Mouse (Mus musculus) CH12.LX (cell line): ENCODE results near the gene Ccnt1. TPM values are rescaled to one million over a fixed set of nuclear protein-coding genes. Genes with fewer than 3 reads are reported as not detected.
A peak's percentile ranks its signal among the peaks of the same experiment; 100 is the strongest.

Source experiments
- DNase-seq: peaks from one replicate; pipeline ENCODE4 v3.0.0-alpha.2; 2013; ENCODE audit errors: extremely low read depth
- H3K27ac ChIP-seq: 2 replicates; pipeline ENCODE4 v1.5.1; 2012; ENCODE audit warnings: low read depth, mild to moderate bottlenecking, control low read depth, moderate library complexity; ENCODE audit not compliant: insufficient read depth
- H3K27me3 ChIP-seq: replicated peaks from 2 replicates; pipeline ENCODE3; 2012; ENCODE audit warnings: inconsistent platforms
- H3K36me3 ChIP-seq, 2 experiments: replicated peaks in 1 of 2; 2 replicates each; pipeline versions ENCODE3 to v1.6.1; 2012; ENCODE audit warnings: inconsistent platforms in 1 of 2, low read length in 1 of 2, mild to moderate bottlenecking in 1 of 2, mixed read lengths in 1 of 2, moderate library complexity in 1 of 2; ENCODE audit not compliant: control insufficient read depth in 1 of 2, insufficient read depth in 1 of 2
- H3K4me1 ChIP-seq, 2 experiments: 2 replicates each; pipeline ENCODE4 v1.6.1; 2012; ENCODE audit warnings: inconsistent platforms in 1 of 2, moderate library complexity in 1 of 2; ENCODE audit not compliant: insufficient read depth in 2 of 2, control insufficient read depth in 1 of 2
- H3K4me2 ChIP-seq: 2 replicates; pipeline ENCODE4 v1.6.1; 2012; ENCODE audit warnings: low read depth, mild to moderate bottlenecking, control low read depth; ENCODE audit not compliant: poor library complexity, insufficient read depth, severe bottlenecking
- H3K4me3 ChIP-seq, 3 experiments: fragments of 150-350 bp in 1 of 3; sonication (generic) in 1 of 3; replicated peaks in 1 of 3; 2 replicates each; pipeline versions ENCODE3 to v1.5.1; 2011 to 2012; ENCODE audit warnings: low read depth in 2 of 3, low read length in 2 of 3, mild to moderate bottlenecking in 2 of 3, moderate library complexity in 2 of 3, control low read depth in 1 of 3, improper control_type of control experiment in 1 of 3, inconsistent platforms in 1 of 3, mixed read lengths in 1 of 3; ENCODE audit not compliant: poor library complexity in 1 of 3
- H3K79me2 ChIP-seq: replicated peaks from 2 replicates; pipeline ENCODE4 v1.6.1; 2012; ENCODE audit warnings: mild to moderate bottlenecking, moderate library complexity; ENCODE audit not compliant: control insufficient read depth, poor library complexity, insufficient read depth, severe bottlenecking; ENCODE audit errors: extremely low read depth
- H3K9ac ChIP-seq: 2 replicates; pipeline ENCODE4 v1.6.1; 2012; ENCODE audit warnings: low read depth, mild to moderate bottlenecking, control low read depth, moderate library complexity; ENCODE audit not compliant: insufficient read depth
- H3K9me3 ChIP-seq: replicated peaks from 2 replicates; pipeline ENCODE3; 2012; ENCODE audit warnings: low read length, inconsistent platforms, mixed read lengths
- BHLHE40 ChIP-seq: IDR thresholded peaks from 2 replicates; pipeline ENCODE4 v1.6.1; 2011; ENCODE audit warnings: mild to moderate bottlenecking, low read depth, low read length, improper control_type of control experiment
- CHD1 ChIP-seq: IDR thresholded peaks from 2 replicates; pipeline ENCODE4 v1.6.1; 2012; ENCODE audit warnings: low read depth, low read length, improper control_type of control experiment, inconsistent platforms
- E2F4 ChIP-seq: IDR thresholded peaks from 2 replicates; pipeline ENCODE4 v1.6.1; 2011; ENCODE audit warnings: low read depth, low read length, improper control_type of control experiment; ENCODE audit not compliant: insufficient replicate concordance
- ELF1 ChIP-seq: IDR thresholded peaks from 2 replicates; pipeline ENCODE4 v1.6.1; 2014; ENCODE audit warnings: low read depth, mild to moderate bottlenecking, inconsistent platforms, low read length, improper control_type of control experiment
- EP300 ChIP-seq: IDR thresholded peaks from 2 replicates; pipeline ENCODE4 v1.6.1; 2011; ENCODE audit warnings: low read length, improper control_type of control experiment
- ETS1 ChIP-seq: conservative IDR thresholded peaks from 2 replicates; pipeline ENCODE4 v1.6.1; 2012; ENCODE audit warnings: low read depth, mild to moderate bottlenecking, inconsistent platforms, low read length, improper control_type of control experiment, moderate library complexity
- IRF4 ChIP-seq: IDR thresholded peaks from 2 replicates; pipeline ENCODE4 v1.6.1; 2014; ENCODE audit warnings: low read depth, mild to moderate bottlenecking, inconsistent platforms, low read length, improper control_type of control experiment
- JUN ChIP-seq: IDR thresholded peaks from 2 replicates; pipeline ENCODE4 v1.6.1; 2011; ENCODE audit warnings: low read depth, mild to moderate bottlenecking, low read length, improper control_type of control experiment, moderate library complexity; ENCODE audit not compliant: insufficient read depth
- JUND ChIP-seq: conservative IDR thresholded peaks from 2 replicates; pipeline ENCODE4 v1.6.1; 2011; ENCODE audit warnings: low read depth, low read length, improper control_type of control experiment
- MAFK ChIP-seq: IDR thresholded peaks from 2 replicates; pipeline ENCODE4 v1.6.1; 2011; ENCODE audit warnings: low read length, improper control_type of control experiment; ENCODE audit not compliant: insufficient replicate concordance
- MAX ChIP-seq: IDR thresholded peaks from 2 replicates; pipeline ENCODE4 v1.6.1; 2011; ENCODE audit warnings: low read length, improper control_type of control experiment
- MAZ ChIP-seq: IDR thresholded peaks from 2 replicates; pipeline ENCODE4 v1.6.1; 2012; ENCODE audit warnings: low read depth, mild to moderate bottlenecking, inconsistent platforms, low read length, improper control_type of control experiment, moderate library complexity
- MEF2A ChIP-seq: IDR thresholded peaks from 2 replicates; pipeline ENCODE4 v1.6.1; 2014; ENCODE audit warnings: low read depth, mild to moderate bottlenecking, inconsistent platforms, low read length, improper control_type of control experiment, borderline replicate concordance
- MXI1 ChIP-seq: IDR thresholded peaks from 2 replicates; pipeline ENCODE4 v1.6.1; 2011; ENCODE audit warnings: mild to moderate bottlenecking, low read depth, low read length, improper control_type of control experiment
- MYC ChIP-seq: IDR thresholded peaks from 2 replicates; pipeline ENCODE4 v1.6.1; 2011; ENCODE audit warnings: low read depth, mild to moderate bottlenecking, improper control_type of control experiment, low read length
- NELFE ChIP-seq: IDR thresholded peaks from 2 replicates; pipeline ENCODE4 v1.6.1; 2011; ENCODE audit warnings: low read depth, low read length, improper control_type of control experiment
- NRF1 ChIP-seq: IDR thresholded peaks from 2 replicates; pipeline ENCODE4 v1.6.1; 2014; ENCODE audit warnings: low read depth, mild to moderate bottlenecking, inconsistent platforms, low read length, improper control_type of control experiment, moderate library complexity
- PAX5 ChIP-seq: IDR thresholded peaks from 2 replicates; pipeline ENCODE4 v1.6.1; 2012; ENCODE audit warnings: low read length, inconsistent platforms, mixed read lengths
- POLR2A ChIP-seq: IDR thresholded peaks from 2 replicates; pipeline ENCODE4 v1.6.1; 2011; ENCODE audit warnings: low read depth, mild to moderate bottlenecking, improper control_type of control experiment, low read length
- POLR2AphosphoS2 ChIP-seq: IDR thresholded peaks from 2 replicates; pipeline ENCODE4 v1.6.1; 2011; ENCODE audit warnings: low read depth, low read length, improper control_type of control experiment
- RAD21 ChIP-seq: IDR thresholded peaks from 2 replicates; pipeline ENCODE4 v1.6.1; 2011; ENCODE audit warnings: low read depth, mild to moderate bottlenecking, low read length, improper control_type of control experiment, moderate library complexity
- RCOR1 ChIP-seq: conservative IDR thresholded peaks from 2 replicates; pipeline ENCODE4 v1.6.1; 2012; ENCODE audit warnings: low read depth, mild to moderate bottlenecking, inconsistent platforms, low read length, improper control_type of control experiment
- TBP ChIP-seq: conservative IDR thresholded peaks from 2 replicates; pipeline ENCODE4 v1.6.1; 2011; ENCODE audit warnings: low read depth, low read length, improper control_type of control experiment
- TCF12 ChIP-seq: IDR thresholded peaks from 2 replicates; pipeline ENCODE4 v1.6.1; 2014; ENCODE audit warnings: low read depth, mild to moderate bottlenecking, inconsistent platforms, low read length, improper control_type of control experiment
- UBTF ChIP-seq: IDR thresholded peaks from 2 replicates; pipeline ENCODE4 v1.6.1; 2012; ENCODE audit warnings: low read depth, mild to moderate bottlenecking, inconsistent platforms, low read length, improper control_type of control experiment, moderate library complexity
- USF2 ChIP-seq: conservative IDR thresholded peaks from 2 replicates; pipeline ENCODE4 v1.6.1; 2011; ENCODE audit warnings: low read depth, low read length, improper control_type of control experiment
- ZKSCAN1 ChIP-seq: IDR thresholded peaks from 2 replicates; pipeline ENCODE4 v1.6.1; 2012; ENCODE audit warnings: low read depth, inconsistent platforms, low read length, improper control_type of control experiment, borderline replicate concordance
- ZNF384 ChIP-seq: IDR thresholded peaks from 2 replicates; pipeline ENCODE4 v1.6.1; 2012; ENCODE audit warnings: low read depth, low read length, improper control_type of control experiment, inconsistent platforms
- dilution Hi-C: fragments of 300-500 bp; cut with MboI; formaldehyde crosslinking; loops from 2 replicates; pipeline ENCODE4 v1.14.3; 2020; ENCODE audit warnings: low sequenced_read_pairs; ENCODE audit not compliant: extremely low pct_unique_long_range_greater_than_20kb, extremely low pct_ligation_motif_present
- in situ Hi-C: fragments of 300-500 bp; cut with MboI; formaldehyde crosslinking; loops from 3 replicates; pipeline ENCODE4 v1.14.3; 2019; ENCODE audit warnings: low sequenced_read_pairs, low pct_ligation_motif_present, low pct_unique_long_range_greater_than_20kb, mixed read lengths
- polyA plus RNA-seq: library from polyadenylated mRNA; unstranded; fragments of >175 nt; gene quantifications from 2 replicates; pipeline ENCODE4 v1.2.1, GENCODE M21; 2012; ENCODE audit warnings: low read depth; ENCODE audit not compliant: insufficient read length
- total RNA-seq, 2 experiments: library from RNA; depleted of rRNA; stranded (reverse); fragments of 300-350 nt in 1 of 2; fragments of >200 nt in 1 of 2; gene quantifications; 2 replicates each; pipeline ENCODE4 v1.2.3; 2012 to 2014

Gene Ccnt1
- total and polyA plus RNA-seq, 3 experiments, result 36.8 to 73.3 (median 41.3) TPM

- Histone ChIP-seq H3K9me3 (no peaks in the 10 kb centered on the region), H3K79me2 (no peaks in the 10 kb centered on the region), H3K27me3 (peaks cover 71% of the 10 kb centered on the region), H3K27ac (no peak overlapping the region), H3K9ac (no peak overlapping the region), H3K4me1 (peaks cover 0 to 3% of the 10 kb centered on the region in 2 experiments; a peak in 1 of 4 replicates), H3K36me3 (no peaks in the 10 kb centered on the region), H3K4me2 (peak overlapping the region; percentile 78), H3K4me3 (no peak overlapping the region)
- in situ Hi-C loops, result no loop called here
- no peak for TF ChIP-seq RAD21
- no peak for TF ChIP-seq MEF2A
- TF ChIP-seq PAX5, result no peak
- no peak for TF ChIP-seq JUND
- no peak for TF ChIP-seq CHD1
- TF ChIP-seq RCOR1, result no peak
- no peak for TF ChIP-seq TCF12
- no peak for TF ChIP-seq JUN
- no peak for TF ChIP-seq IRF4
- no peak for TF ChIP-seq ETS1
- no peak for TF ChIP-seq NRF1
- TF ChIP-seq MAX, result no peak
- no peak for TF ChIP-seq BHLHE40
- TF ChIP-seq E2F4, result no peak
- TF ChIP-seq UBTF, result no peak
- TF ChIP-seq MYC, result no peak
- DNase-seq, result no peak
- dilution Hi-C loops, result no loop called here
Observed at GRCm38 (mm10) chr15:98610131-98610633, 39.5 kb upstream of the Ccnt1 start.

DNA sequence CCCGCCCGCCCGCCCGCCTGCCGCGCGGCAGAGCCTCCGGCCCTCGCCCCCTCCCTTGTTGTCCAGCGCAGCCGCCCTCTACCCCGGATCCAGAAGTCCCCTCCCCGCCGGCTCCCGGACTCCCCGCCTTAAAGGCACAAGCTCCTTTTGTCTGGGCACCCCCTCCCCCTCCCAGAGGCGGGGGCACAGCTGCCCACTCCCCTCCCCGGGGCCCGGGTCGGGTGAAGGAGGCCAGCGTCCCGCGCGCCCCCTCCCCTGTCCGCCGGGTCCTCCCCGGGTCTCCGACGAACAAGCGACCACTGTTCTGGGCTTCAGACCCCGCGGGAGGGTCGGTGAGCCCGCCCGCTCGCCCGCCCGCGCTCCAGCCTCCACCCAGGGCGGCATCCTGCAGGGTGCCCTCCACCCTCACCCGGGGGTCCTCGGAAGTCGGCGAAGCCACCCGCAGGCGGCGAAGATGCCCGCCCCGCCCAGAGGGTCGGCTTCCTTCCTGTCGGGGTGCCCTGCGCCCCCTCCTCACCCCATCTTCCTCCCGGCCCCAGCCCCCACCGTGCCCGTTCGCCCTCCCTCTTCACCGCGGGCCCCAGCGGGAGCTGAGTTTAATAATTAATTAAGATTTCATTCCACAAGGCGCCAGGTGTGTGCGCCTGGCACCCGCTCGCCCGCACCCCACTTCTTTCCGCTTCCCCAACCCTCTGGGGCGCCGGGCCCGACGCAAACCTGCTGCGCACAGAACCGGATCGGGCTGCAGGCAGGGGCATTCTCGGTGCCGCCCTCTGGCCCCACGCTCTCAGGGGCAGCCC, 38.8 kb upstream of the Ccnt1 start, which contains the start of gene Adcy6:
Gene Adcy6 (minus strand): TSS at position 746 of the 800 bp plus-strand sequence.
- dilution Hi-C loops, result no loop called here
- peak within 1 kb of the TSS; percentile 78 for H3K4me2 ChIP-seq
- no peak for DNase-seq
- peaks cover 0 to 3% of the 10 kb centered on the region in 2 experiments; a peak in 1 of 4 replicates for H3K4me1 ChIP-seq
- no peaks in the 10 kb centered on the region for H3K9me3 ChIP-seq
- peak within 1 kb of the TSS in 1 of 3 experiments; percentile 62 for H3K4me3 ChIP-seq
- H3K36me3 ChIP-seq, result no peaks in the 10 kb centered on the region
- H3K9ac ChIP-seq, result peak within 1 kb of the TSS; percentile 68
- no peak within 1 kb of the TSS for H3K27ac ChIP-seq
- no peak for TF ChIP-seq CHD1
- no peak for TF ChIP-seq BHLHE40
- TF ChIP-seq JUND, result no peak
- no peak for TF ChIP-seq IRF4
- no peak for TF ChIP-seq E2F4
- TF ChIP-seq RAD21, result no peak
- TF ChIP-seq POLR2AphosphoS2, result no peak
- TF ChIP-seq MXI1, result no peak
- no peak for TF ChIP-seq TBP
- no peak for TF ChIP-seq EP300
- no peak for TF ChIP-seq ELF1
- TF ChIP-seq MAX, result no peak
- no peak for TF ChIP-seq ZKSCAN1
- no peak for TF ChIP-seq MYC
- no peak for TF ChIP-seq USF2
- TF ChIP-seq ZNF384, result no peak
- TF ChIP-seq NELFE, result no peak
- TF ChIP-seq MAFK, result no peak
- no peak for TF ChIP-seq MAZ
- TF ChIP-seq POLR2A, result no peak
- TF ChIP-seq, all 38 proteins: peak for 0
- peaks cover 70% of the 10 kb centered on the region for H3K27me3 ChIP-seq
- H3K79me2 ChIP-seq, result no peaks in the 10 kb centered on the region
- in situ Hi-C loops, result no loop called here
